Comparison of ENCODE assay signal across 9 mouse cellular contexts in genomic region chr11:107379965-107380364, GRCm38 (mm10).
A peak's percentile ranks its signal among the peaks of the same experiment; 100 is the strongest.
DNase-seq lines count a peak whose midpoint lies in the region; ATAC-seq lines count a peak whose summit lies in the region.
"Had no signal": no experiment of that assay in that cellular context is flagged by ENCODE, and none has a peak within 500 bp of the region (broad histone marks: within the 10 kb centered on the region; RNA-seq: fewer than 3 reads in every experiment).

No protein-coding gene starts in this region.

- no peaks in the 10 kb centered on the region for H3K9me3 ChIP-seq in intestine, embryonic 15.5 days
- H3K9me3 ChIP-seq in intestine, embryonic 16.5 days (ENCODE audit: control insufficient read depth, low read length) = no peaks in the 10 kb centered on the region

- H3K4me3 ChIP-seq in intestine, embryonic 15.5 days (replicated peaks) = no peak overlapping the region
- no peak overlapping the region for H3K4me3 ChIP-seq in intestine, embryonic 16.5 days (ENCODE audit: low read length)
- H3K4me3 ChIP-seq: forebrain, embryonic 10.5 days; megakaryocyte, embryonic 14.5 days had no signal

- no peak for ATAC-seq in intestine, embryonic 15.5 days
- ATAC-seq in intestine, embryonic 16.5 days = no peak
- ATAC-seq in megakaryocyte-erythroid progenitor cell, adult 5-6 weeks (replicated peaks; ENCODE audit: low FRiP score, low TSS enrichment, poor library complexity, severe bottlenecking) = no peak

- H3K27me3 ChIP-seq in intestine, embryonic 15.5 days (replicated peaks) = no peaks in the 10 kb centered on the region
- H3K27me3 ChIP-seq in intestine, embryonic 16.5 days (replicated peaks; ENCODE audit: control insufficient read depth, insufficient read depth, low read length) = no peaks in the 10 kb centered on the region
- H3K27me3 ChIP-seq: megakaryocyte, embryonic 14.5 days had no signal

- no peaks in the 10 kb centered on the region for H3K36me3 ChIP-seq in intestine, embryonic 15.5 days
- H3K36me3 ChIP-seq in intestine, embryonic 16.5 days (ENCODE audit: control insufficient read depth, insufficient read depth, low read length) = no peaks in the 10 kb centered on the region

- H3K9ac ChIP-seq in intestine, embryonic 15.5 days = no peak overlapping the region
- H3K9ac ChIP-seq in intestine, embryonic 16.5 days (ENCODE audit: low read depth, low read length) = no peak overlapping the region

- no peak overlapping the region for H3K4me2 ChIP-seq in intestine, embryonic 15.5 days (replicated peaks)
- H3K4me2 ChIP-seq in intestine, embryonic 16.5 days (ENCODE audit: low read depth, low read length) = no peak overlapping the region

- WGBS in intestine, embryonic 15.5 days = 72% methylated on average over 9 of the region's 9 CpGs
- WGBS in intestine, embryonic 16.5 days = 67% methylated on average over 9 of the region's 9 CpGs

- H3K27ac ChIP-seq in intestine, embryonic 15.5 days = 0 out of 2 replicates have a peak overlapping the region, but pooled peaks have one; percentile 17
- H3K27ac ChIP-seq in intestine, embryonic 16.5 days (ENCODE audit: low read length) = no peak overlapping the region
- H3K27ac ChIP-seq: forebrain, embryonic 10.5 days had no signal

- H3K4me1 ChIP-seq in intestine, embryonic 15.5 days (replicated peaks) = peaks cover 12% of the 10 kb centered on the region
- H3K4me1 ChIP-seq in intestine, embryonic 16.5 days (ENCODE audit: control insufficient read depth, insufficient read depth, low read length) = peaks cover 12% of the 10 kb centered on the region

- DNase-seq in heart, adult 9 months (ENCODE audit: low spot score in 2 of 2) = peak; percentile 55 to 67
- DNase-seq in kidney, adult 8-10 months = peak; percentile 74 to 85
- DNase-seq in lung, postnatal 10 days = peak; percentile 23
- no peak for DNase-seq in layer of hippocampus, adult 11-12 months (ENCODE audit: low spot score)
